Mouse (Mus musculus) midbrain, embryonic 16.5 days (tissue): ENCODE measurements around the gene Tmem35b. TPM values are rescaled to one million over a fixed set of nuclear protein-coding genes. Genes with fewer than 3 reads are reported as not detected.
"Not testable (repeated sequence)": the region's sequence is repeated elsewhere in the genome, so short reads cannot be mapped to it uniquely, and the experiment has no call there.

Experiments
- ATAC-seq: fragments of 200-750 bp; cut with Nextera tagmentation; 2 replicates; pipeline ENCODE4 v1.8.0; 2017; ENCODE audit warnings: moderate TSS enrichment
- H3K27ac ChIP-seq: fragments of 300-500 bp; sonication (generic); 2 replicates; pipeline ENCODE4 v1.5.1; 2014; ENCODE audit warnings: mild to moderate bottlenecking, low read length, mixed read lengths
- H3K27me3 ChIP-seq: fragments of 300-500 bp; sonication (generic); 2 replicates; pipeline ENCODE4 v1.6.1; 2014; ENCODE audit warnings: low read depth, low read length, mixed read lengths; ENCODE audit not compliant: control insufficient read depth, insufficient read depth
- H3K36me3 ChIP-seq: fragments of 300-500 bp; sonication (generic); 2 replicates; pipeline ENCODE4 v1.6.1; 2014; ENCODE audit warnings: mild to moderate bottlenecking, low read length, moderate library complexity, mixed read lengths; ENCODE audit not compliant: control insufficient read depth, insufficient read depth
- H3K4me1 ChIP-seq: fragments of 300-500 bp; sonication (generic); 2 replicates; pipeline ENCODE4 v1.6.1; 2014; ENCODE audit warnings: mild to moderate bottlenecking, low read length, mixed read lengths; ENCODE audit not compliant: control insufficient read depth, insufficient read depth
- H3K4me2 ChIP-seq: fragments of 300-500 bp; sonication (generic); 2 replicates; pipeline ENCODE4 v1.6.1; 2014; ENCODE audit warnings: mild to moderate bottlenecking, low read length, mixed read lengths
- H3K4me3 ChIP-seq: fragments of 300-500 bp; sonication (generic); 2 replicates; pipeline ENCODE4 v1.5.1; 2014; ENCODE audit warnings: low read depth, mild to moderate bottlenecking, low read length, moderate library complexity, mixed read lengths
- H3K9ac ChIP-seq: fragments of 300-500 bp; sonication (generic); 2 replicates; pipeline ENCODE4 v1.6.1; 2014; ENCODE audit warnings: low read depth, low read length, mixed read lengths
- H3K9me3 ChIP-seq: fragments of 300-500 bp; sonication (generic); replicated peaks from 2 replicates; pipeline ENCODE4 v1.6.1; 2014; ENCODE audit warnings: mild to moderate bottlenecking, low read length, mixed read lengths; ENCODE audit not compliant: control insufficient read depth, poor library complexity, severe bottlenecking
- WGBS: fragments of 180-500 bp; shearing (Covaris S2); extraction: QIAGEN DNeasy Blood & Tissue Kit; methylation state at CpG from one replicate; pipeline ENCODE4 v1.1.7; 2014; 5-methylcytosine and 5-hydroxymethylcytosine counted together
- polyA plus RNA-seq: library from polyadenylated mRNA; unstranded; fragments of >200 nt; fragmentation: Nextera tagmentation; extraction: Ambion mirVana; gene quantifications from 2 replicates; pipeline ENCODE4 v1.2.1, GENCODE M21; 2015

The Tmem35b gene
- polyA plus RNA-seq = 17.9 and 18.1 TPM in 2 replicates

- H3K9me3 ChIP-seq = no peaks in the 10 kb centered on the region
- ATAC-seq = no peak
- H3K4me1 ChIP-seq = peaks cover 10% of the 10 kb centered on the region
- 96% methylated on average over 5 of the region's 5 CpGs for WGBS
- no peaks in the 10 kb centered on the region for H3K36me3 ChIP-seq
- no peak within 1 kb of the TSS for H3K9ac ChIP-seq
- no peaks in the 10 kb centered on the region for H3K27me3 ChIP-seq
- no peak within 1 kb of the TSS for H3K4me3 ChIP-seq
- no peak within 1 kb of the TSS for H3K27ac ChIP-seq
- H3K4me2 ChIP-seq = no peak within 1 kb of the TSS
These were observed at the start of gene Tmem35b for GRCm38 (mm10) chr4:127123391-127123790. Tmem35b (plus strand) TSS chr4:127123691.

- Histone ChIP-seq H3K9ac (no peak overlapping the region), H3K27me3 (no peaks in the 10 kb centered on the region), H3K9me3 (no peaks in the 10 kb centered on the region), H3K4me1 (peaks cover 19% of the 10 kb centered on the region), H3K36me3 (no peaks in the 10 kb centered on the region), H3K27ac (no peak overlapping the region), H3K4me3 (no peak overlapping the region), H3K4me2 (no peak overlapping the region)
- WGBS = 73% methylated on average over 1 of the region's 1 CpGs
- ATAC-seq = no peak
These were observed 48.6 kb upstream of the Tmem35b start for GRCm38 (mm10) chr4:127074915-127075314.

- WGBS = under 1% methylated on average over 46 of the region's 46 CpGs
These were observed 46.5 kb upstream of the Tmem35b start, which contains the start of gene Zmym6 for GRCm38 (mm10) chr4:127076875-127077548. Zmym6 (plus strand) TSS chr4:127077383.

GRCm38 (mm10) chr4:127080806-127081205 lies 42.7 kb upstream of the Tmem35b start:
- peaks cover 27% of the 10 kb centered on the region for H3K4me1 ChIP-seq
- H3K27me3 ChIP-seq = no peaks in the 10 kb centered on the region
- H3K9me3 ChIP-seq = no peaks in the 10 kb centered on the region
- no peak overlapping the region for H3K4me3 ChIP-seq
- ATAC-seq = no peak
- H3K9ac ChIP-seq = no peak overlapping the region
- H3K36me3 ChIP-seq = no peaks in the 10 kb centered on the region; the same call in 1 of the 2 replicates
- no peak overlapping the region for H3K27ac ChIP-seq
- H3K4me2 ChIP-seq = no peak overlapping the region
- WGBS = 39% methylated on average over 1 of the region's 1 CpGs

More at GRCm38 (mm10) chr4:127076875-127077548, 46.5 kb upstream of the Tmem35b start, which contains the start of gene Zmym6:
- Histone ChIP-seq H3K4me3 (peak within 1 kb of the TSS; percentile 60), H3K4me2 (peak within 1 kb of the TSS; percentile 79), H3K36me3 (no peaks in the 10 kb centered on the region; the same call in 1 of the 2 replicates), H3K9ac (peak within 1 kb of the TSS; percentile 68), H3K4me1 (peaks cover 27% of the 10 kb centered on the region), H3K27me3 (no peaks in the 10 kb centered on the region), H3K27ac (peak within 1 kb of the TSS; percentile 93), H3K9me3 (no peaks in the 10 kb centered on the region)
- ATAC-seq = peak; percentile 97

GRCm38 (mm10) chr4:127083131-127083530 lies 40.4 kb upstream of the Tmem35b start:
- Histone ChIP-seq H3K4me2 (no peak overlapping the region), H3K4me3 (no peak overlapping the region), H3K9me3 (no peaks in the 10 kb centered on the region), H3K9ac (no peak overlapping the region), H3K27me3 (no peaks in the 10 kb centered on the region), H3K27ac (no peak overlapping the region), H3K36me3 (peaks cover 3% of the 10 kb centered on the region; the same call in 1 of the 2 replicates), H3K4me1 (peaks cover 22% of the 10 kb centered on the region)
- ATAC-seq = no peak
- WGBS = 97% methylated on average over 2 of the region's 2 CpGs

GRCm38 (mm10) chr4:127085761-127086160 lies 37.7 kb upstream of the Tmem35b start:
- Histone ChIP-seq H3K4me3 (no peak overlapping the region), H3K4me1 (0 out of 2 replicates have a peak, but pooled peaks cover 2% of the 10 kb centered on the region), H3K9me3 (no peaks in the 10 kb centered on the region), H3K27ac (no peak overlapping the region), H3K36me3 (peaks cover 6% of the 10 kb centered on the region; the same call in 1 of the 2 replicates), H3K4me2 (no peak overlapping the region), H3K9ac (no peak overlapping the region), H3K27me3 (no peaks in the 10 kb centered on the region)
- 82% methylated on average over 1 of the region's 1 CpGs for WGBS
- no peak for ATAC-seq

GRCm38 (mm10) chr4:127091188-127091587 lies 32.3 kb upstream of the Tmem35b start:
- H3K27me3 ChIP-seq = no peaks in the 10 kb centered on the region
- H3K9me3 ChIP-seq = no peaks in the 10 kb centered on the region
- H3K4me1 ChIP-seq = no peaks in the 10 kb centered on the region
- no peak overlapping the region for H3K9ac ChIP-seq
- no peak overlapping the region for H3K4me3 ChIP-seq
- no peak overlapping the region for H3K4me2 ChIP-seq
- ATAC-seq = no peak
- 94% methylated on average over 1 of the region's 1 CpGs for WGBS
- peaks cover 8% of the 10 kb centered on the region for H3K36me3 ChIP-seq
- no peak overlapping the region for H3K27ac ChIP-seq

- Histone ChIP-seq H3K9ac (no peak overlapping the region), H3K36me3 (peaks cover 2% of the 10 kb centered on the region), H3K4me2 (no peak overlapping the region), H3K4me3 (no peak overlapping the region), H3K4me1 (no peaks in the 10 kb centered on the region), H3K27me3 (no peaks in the 10 kb centered on the region), H3K27ac (no peak overlapping the region), H3K9me3 (no peaks in the 10 kb centered on the region)
- ATAC-seq = no peak
- WGBS = 93% methylated on average over 4 of the region's 4 CpGs
These were observed 28.4 kb upstream of the Tmem35b start for GRCm38 (mm10) chr4:127095090-127095489.

GRCm38 (mm10) chr4:127099552-127099951 lies 23.9 kb upstream of the Tmem35b start:
- 92% methylated on average over 1 of the region's 2 CpGs for WGBS
- H3K27ac ChIP-seq, H3K4me1 ChIP-seq, H3K9ac ChIP-seq, H3K27me3 ChIP-seq, ATAC-seq, H3K4me3 ChIP-seq, H3K9me3 ChIP-seq, H3K4me2 ChIP-seq: not testable (repeated sequence)
- H3K36me3 ChIP-seq = peaks cover 16% of the 10 kb centered on the region
